Mouse (Mus musculus) adrenal gland (tissue): ENCODE results near the gene 4921501E09Rik.
"Not testable (repeated sequence)": the region's sequence is repeated elsewhere in the genome, so short reads cannot be mapped to it uniquely, and the experiment has no call there.

ENCODE experiments used
- intact Hi-C: fragments of 180-260 bp; cut with DNase I; formaldehyde crosslinking; loops from one replicate; pipeline ENCODE4 v1.15.1; 2025
- long read RNA-seq, 2 experiments: library from polyadenylated mRNA; unstranded; transcript quantifications; one replicate each; pipeline ENCODE4 v2.0.0; 2020; ENCODE audit warnings: borderline replicate concordance in 1 of 2; ENCODE audit not compliant: insufficient replicate concordance in 1 of 2

4921501E09Rik gene
- long read RNA-seq, experiment 1, result 0 reads
- long read RNA-seq, experiment 2, result 0 reads

- intact Hi-C loops, result no loop called here
Observed at GRCm38 (mm10) chr17:33067958-33068357, at the start of gene 4921501E09Rik. Gene 4921501E09Rik (minus strand): TSS chr17:33068058.

- intact Hi-C loops, result no loop called here
Observed at GRCm38 (mm10) chr17:33097396-33097795, 29.5 kb upstream of the 4921501E09Rik start.

GRCm38 (mm10) chr17:33092391-33093193, 24.7 kb upstream of the 4921501E09Rik start:
- intact Hi-C loops, result no loop called here

- intact Hi-C loops, result no loop called here
Observed at GRCm38 (mm10) chr17:33091630-33092029, 23.8 kb upstream of the 4921501E09Rik start.

GRCm38 (mm10) chr17:33089220-33089949, 21.5 kb upstream of the 4921501E09Rik start, which contains the start of gene Zfp563:
Gene Zfp563 (plus strand): TSS chr17:33089310.
- intact Hi-C loops, result no loop called here

- intact Hi-C loops, result no loop called here
Observed at GRCm38 (mm10) chr17:33063001-33063400, 4.9 kb downstream of the 4921501E09Rik start.

- intact Hi-C loops, result no loop called here
Observed at GRCm38 (mm10) chr17:33058791-33059190, 9.1 kb downstream of the 4921501E09Rik start.

GRCm38 (mm10) chr17:33032900-33033891, 34.7 kb downstream of the 4921501E09Rik start, which contains the start of gene Zfp763:
Gene Zfp763 (minus strand): TSS chr17:33033402.
- intact Hi-C loops, result no loop called here

GRCm38 (mm10) chr17:33032376-33032775, 35.5 kb downstream of the 4921501E09Rik start:
- intact Hi-C loops, result no loop called here

GRCm38 (mm10) chr17:33020434-33020833, 47.4 kb downstream of the 4921501E09Rik start:
- intact Hi-C loops, result not testable (repeated sequence)
